Mouse (Mus musculus) limb, embryonic 15.5 days (tissue): ENCODE data around the gene 4930595D18Rik. TPM values are rescaled to one million over a fixed set of nuclear protein-coding genes. Genes with fewer than 3 reads are reported as not detected.
A peak's percentile ranks its signal among the peaks of the same experiment; 100 is the strongest.

Source experiments
- ATAC-seq: fragments of 200-750 bp; cut with Nextera tagmentation; 2 replicates; pipeline ENCODE4 v1.8.0; 2017; ENCODE audit warnings: low read depth, moderate TSS enrichment; ENCODE audit not compliant: insufficient number of reproducible peaks, low FRiP score, low TSS enrichment
- H3K27ac ChIP-seq: fragments of 300-500 bp; sonication (generic); 2 replicates; pipeline ENCODE4 v1.5.1; 2015; ENCODE audit warnings: moderate library complexity, mild to moderate bottlenecking, inconsistent platforms
- H3K27me3 ChIP-seq: fragments of 300-500 bp; sonication (generic); 2 replicates; pipeline ENCODE4 v1.6.1; 2015; ENCODE audit warnings: inconsistent platforms
- H3K36me3 ChIP-seq: fragments of 300-500 bp; sonication (generic); 2 replicates; pipeline ENCODE4 v1.6.1; 2015; ENCODE audit warnings: inconsistent platforms
- H3K4me1 ChIP-seq: fragments of 300-500 bp; sonication (generic); 2 replicates; pipeline ENCODE4 v1.6.1; 2015; ENCODE audit warnings: inconsistent platforms
- H3K4me2 ChIP-seq: fragments of 300-500 bp; sonication (generic); 2 replicates; pipeline ENCODE4 v1.6.1; 2015; ENCODE audit warnings: mild to moderate bottlenecking, inconsistent platforms
- H3K4me3 ChIP-seq: fragments of 300-500 bp; sonication (generic); 2 replicates; pipeline ENCODE4 v1.5.1; 2015; ENCODE audit warnings: mild to moderate bottlenecking, inconsistent platforms
- H3K9ac ChIP-seq: fragments of 300-500 bp; sonication (generic); 2 replicates; pipeline ENCODE4 v1.6.1; 2015; ENCODE audit warnings: inconsistent platforms
- H3K9me3 ChIP-seq: fragments of 300-500 bp; sonication (generic); 2 replicates; pipeline ENCODE4 v1.6.1; 2016; ENCODE audit warnings: inconsistent platforms
- WGBS: fragments of 180-500 bp; shearing (Covaris S2); methylation state at CpG from one replicate; pipeline ENCODE4 v1.1.7; 2015; 5-methylcytosine and 5-hydroxymethylcytosine counted together
- polyA plus RNA-seq: library from polyadenylated mRNA; unstranded; fragments of >200 nt; fragmentation: Nextera tagmentation; extraction: Ambion mirVana; gene quantifications from 2 replicates; pipeline ENCODE4 v1.2.1, GENCODE M21; 2015

The 4930595D18Rik gene
- polyA plus RNA-seq, 1 experiment from 2014 or later: not detected

GRCm38 (mm10) chr12:111165146-111165812 lies 19.0 kb downstream of the 4930595D18Rik start:
- peak overlapping the region; percentile 69 for H3K4me2 ChIP-seq
- no peak for ATAC-seq
- H3K4me1 ChIP-seq: peaks cover 40% of the 10 kb centered on the region
- H3K9me3 ChIP-seq: no peaks in the 10 kb centered on the region
- 65% methylated on average over 10 of the region's 10 CpGs for WGBS
- H3K27ac ChIP-seq: peak overlapping the region; percentile 85
- H3K9ac ChIP-seq: no peak overlapping the region
- H3K4me3 ChIP-seq: peak overlapping the region; percentile 81
- no peaks in the 10 kb centered on the region for H3K36me3 ChIP-seq
- H3K27me3 ChIP-seq: no peaks in the 10 kb centered on the region

- Histone ChIP-seq H3K4me3 (peak overlapping the region; percentile 28), H3K27ac (peak overlapping the region; percentile 85), H3K27me3 (no peaks in the 10 kb centered on the region), H3K9me3 (no peaks in the 10 kb centered on the region), H3K9ac (no peak overlapping the region), H3K4me2 (peak overlapping the region; percentile 42), H3K36me3 (no peaks in the 10 kb centered on the region), H3K4me1 (peaks cover 43% of the 10 kb centered on the region)
- 5% methylated on average over 13 of the region's 13 CpGs for WGBS
- peak; percentile 79 for ATAC-seq
These were observed 20.0 kb downstream of the 4930595D18Rik start for GRCm38 (mm10) chr12:111164310-111164751.

DNA sequence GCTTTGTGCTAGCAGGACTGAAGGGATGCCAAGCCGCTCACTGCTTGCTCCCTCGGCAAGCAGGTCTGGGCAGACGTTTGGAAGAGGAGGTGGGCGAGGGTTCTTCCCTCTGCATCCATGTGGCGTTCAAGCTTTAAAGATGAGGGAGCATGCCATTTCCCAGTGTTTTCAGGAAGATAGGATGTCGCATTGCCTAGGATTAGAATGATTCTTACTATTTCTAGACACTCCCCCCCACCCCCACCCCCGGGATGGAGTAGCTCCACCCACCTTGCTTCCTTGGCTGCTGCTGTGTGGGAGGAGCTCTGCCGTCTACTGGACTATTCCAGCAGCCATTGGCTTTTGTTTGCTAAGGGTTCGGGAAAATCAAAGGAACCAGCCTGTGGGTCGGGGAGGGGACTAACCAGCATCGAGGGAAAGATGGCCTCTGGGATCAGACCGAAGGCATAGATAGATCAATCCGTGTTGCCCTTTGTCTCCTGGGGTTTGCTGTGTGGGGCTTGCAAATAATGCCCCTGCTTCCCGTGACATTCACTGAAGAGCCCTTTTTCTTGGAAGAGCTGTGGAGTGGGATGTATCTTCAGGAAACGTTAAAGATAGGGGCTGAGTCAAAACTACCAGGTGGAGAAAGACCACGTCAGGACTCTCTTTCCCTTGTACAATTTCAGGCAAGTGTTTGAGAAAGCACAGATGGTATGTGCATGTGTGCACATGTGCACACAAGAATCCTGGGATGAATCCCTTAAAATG lies 21.8 kb downstream of the 4930595D18Rik start:
- no peak overlapping the region for H3K9ac ChIP-seq
- ATAC-seq: no peak
- H3K4me3 ChIP-seq: peak overlapping the region; percentile 25
- H3K4me2 ChIP-seq: peak overlapping the region; percentile 45
- H3K36me3 ChIP-seq: no peaks in the 10 kb centered on the region
- H3K27ac ChIP-seq: no peak overlapping the region
- WGBS: 13% methylated on average over 16 of the region's 16 CpGs
- H3K9me3 ChIP-seq: no peaks in the 10 kb centered on the region
- no peaks in the 10 kb centered on the region for H3K27me3 ChIP-seq
- H3K4me1 ChIP-seq: peaks cover 35% of the 10 kb centered on the region

DNA sequence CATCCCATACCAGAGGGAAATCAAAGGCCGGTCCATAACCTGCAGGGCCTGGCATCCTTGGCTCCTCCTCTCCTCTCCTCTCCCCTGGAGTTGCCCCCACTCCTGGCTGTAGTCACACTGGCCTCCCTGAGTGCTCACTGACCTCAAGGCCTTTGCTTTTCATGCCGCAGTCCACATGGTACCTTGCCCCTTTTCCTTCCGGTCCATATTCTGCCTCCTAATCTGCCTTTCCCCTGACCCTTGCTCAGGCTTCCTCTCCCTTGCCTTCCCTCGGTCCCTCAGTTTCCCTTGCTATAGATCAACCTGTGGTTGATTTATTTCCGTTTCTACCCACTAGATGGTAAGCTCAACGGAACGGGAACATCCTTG lies 22.4 kb downstream of the 4930595D18Rik start:
- Histone ChIP-seq H3K4me3 (0 out of 2 replicates have a peak overlapping the region, but pooled peaks have one; percentile 25), H3K27me3 (no peaks in the 10 kb centered on the region), H3K36me3 (no peaks in the 10 kb centered on the region), H3K9me3 (no peaks in the 10 kb centered on the region), H3K27ac (no peak overlapping the region), H3K4me1 (peaks cover 34% of the 10 kb centered on the region), H3K9ac (0 out of 2 replicates have a peak overlapping the region, but pooled peaks have one; percentile 28), H3K4me2 (peak overlapping the region; percentile 45)
- ATAC-seq: no peak
- WGBS: 38% methylated on average over 7 of the region's 7 CpGs

- no peak overlapping the region for H3K4me3 ChIP-seq
- H3K27ac ChIP-seq: no peak overlapping the region
- 91% methylated on average over 10 of the region's 10 CpGs for WGBS
- peaks cover 33% of the 10 kb centered on the region for H3K4me1 ChIP-seq
- H3K36me3 ChIP-seq: no peaks in the 10 kb centered on the region
- no peaks in the 10 kb centered on the region for H3K27me3 ChIP-seq
- H3K9me3 ChIP-seq: no peaks in the 10 kb centered on the region
- H3K4me2 ChIP-seq: no peak overlapping the region
- H3K9ac ChIP-seq: no peak overlapping the region
- ATAC-seq: no peak
These were observed 23.4 kb downstream of the 4930595D18Rik start for GRCm38 (mm10) chr12:111160871-111161270.

GRCm38 (mm10) chr12:111159659-111160428 lies 24.4 kb downstream of the 4930595D18Rik start:
- H3K9me3 ChIP-seq: no peaks in the 10 kb centered on the region
- no peak for ATAC-seq
- no peak overlapping the region for H3K4me2 ChIP-seq
- no peaks in the 10 kb centered on the region for H3K36me3 ChIP-seq
- H3K4me1 ChIP-seq: peaks cover 26% of the 10 kb centered on the region
- no peak overlapping the region for H3K9ac ChIP-seq
- 43% methylated on average over 12 of the region's 12 CpGs for WGBS
- 0 out of 2 replicates have a peak overlapping the region, but pooled peaks have one; percentile 1 for H3K27ac ChIP-seq
- H3K4me3 ChIP-seq: no peak overlapping the region
- no peaks in the 10 kb centered on the region for H3K27me3 ChIP-seq

DNA sequence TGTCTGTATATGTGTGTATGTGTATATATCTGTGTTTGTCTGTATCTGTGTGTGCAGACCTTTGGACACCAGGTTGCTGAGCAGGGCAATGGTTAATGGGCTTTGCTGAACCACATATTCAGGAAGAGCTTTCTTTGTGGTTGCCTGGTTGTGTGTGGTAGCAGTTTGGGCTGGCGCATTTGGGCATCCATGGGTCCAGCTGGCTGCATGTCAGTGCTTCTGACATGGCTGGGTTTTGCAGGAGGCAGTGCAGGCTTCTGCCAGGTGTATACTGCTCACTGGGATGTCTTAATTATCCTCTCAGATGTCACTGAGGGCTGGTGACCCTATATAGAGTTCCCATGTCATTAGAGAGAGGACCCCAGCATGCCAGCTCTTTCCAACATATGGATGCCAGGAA lies 28.5 kb downstream of the 4930595D18Rik start:
- Histone ChIP-seq H3K4me2 (no peak overlapping the region), H3K27ac (no peak overlapping the region), H3K27me3 (no peaks in the 10 kb centered on the region), H3K36me3 (no peaks in the 10 kb centered on the region), H3K4me3 (no peak overlapping the region), H3K9ac (no peak overlapping the region), H3K4me1 (peaks cover 18% of the 10 kb centered on the region; the same call in 1 of the 2 replicates), H3K9me3 (no peaks in the 10 kb centered on the region)
- no peak for ATAC-seq
- WGBS: 72% methylated on average over 1 of the region's 1 CpGs

DNA sequence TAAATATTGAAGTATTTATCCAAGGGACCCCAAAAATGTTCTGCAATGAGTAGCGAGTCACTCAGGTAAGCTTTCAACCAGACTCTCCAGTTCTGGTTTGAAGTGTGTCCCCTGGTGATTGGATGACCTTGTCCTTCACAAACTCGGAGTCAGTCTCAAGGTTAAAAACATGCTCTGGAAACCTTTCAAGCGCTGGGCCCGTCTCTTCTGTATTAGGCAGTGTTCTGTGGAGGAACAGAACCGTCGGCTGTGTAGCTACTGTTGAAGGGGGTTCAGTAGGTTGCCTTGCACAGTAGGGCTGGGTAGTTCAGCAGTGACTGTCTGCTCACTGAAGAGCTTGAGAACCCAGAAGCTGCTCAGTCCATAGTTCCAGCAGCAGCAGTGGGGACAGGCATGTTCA lies 29.6 kb downstream of the 4930595D18Rik start:
- no peak overlapping the region for H3K27ac ChIP-seq
- H3K4me2 ChIP-seq: no peak overlapping the region
- no peak overlapping the region for H3K4me3 ChIP-seq
- H3K9me3 ChIP-seq: no peaks in the 10 kb centered on the region
- peaks cover 18% of the 10 kb centered on the region; the same call in 1 of the 2 replicates for H3K4me1 ChIP-seq
- no peaks in the 10 kb centered on the region for H3K27me3 ChIP-seq
- no peaks in the 10 kb centered on the region for H3K36me3 ChIP-seq
- H3K9ac ChIP-seq: no peak overlapping the region
- WGBS: 81% methylated on average over 6 of the region's 6 CpGs
- no peak for ATAC-seq

GRCm38 (mm10) chr12:111153946-111154345 lies 30.3 kb downstream of the 4930595D18Rik start:
- no peaks in the 10 kb centered on the region for H3K27me3 ChIP-seq
- no peak overlapping the region for H3K9ac ChIP-seq
- WGBS: 25% methylated on average over 5 of the region's 5 CpGs
- H3K4me1 ChIP-seq: peaks cover 18% of the 10 kb centered on the region; the same call in 1 of the 2 replicates
- no peaks in the 10 kb centered on the region for H3K9me3 ChIP-seq
- no peak overlapping the region for H3K4me2 ChIP-seq
- no peaks in the 10 kb centered on the region for H3K36me3 ChIP-seq
- no peak for ATAC-seq
- H3K4me3 ChIP-seq: no peak overlapping the region
- H3K27ac ChIP-seq: no peak overlapping the region

DNA sequence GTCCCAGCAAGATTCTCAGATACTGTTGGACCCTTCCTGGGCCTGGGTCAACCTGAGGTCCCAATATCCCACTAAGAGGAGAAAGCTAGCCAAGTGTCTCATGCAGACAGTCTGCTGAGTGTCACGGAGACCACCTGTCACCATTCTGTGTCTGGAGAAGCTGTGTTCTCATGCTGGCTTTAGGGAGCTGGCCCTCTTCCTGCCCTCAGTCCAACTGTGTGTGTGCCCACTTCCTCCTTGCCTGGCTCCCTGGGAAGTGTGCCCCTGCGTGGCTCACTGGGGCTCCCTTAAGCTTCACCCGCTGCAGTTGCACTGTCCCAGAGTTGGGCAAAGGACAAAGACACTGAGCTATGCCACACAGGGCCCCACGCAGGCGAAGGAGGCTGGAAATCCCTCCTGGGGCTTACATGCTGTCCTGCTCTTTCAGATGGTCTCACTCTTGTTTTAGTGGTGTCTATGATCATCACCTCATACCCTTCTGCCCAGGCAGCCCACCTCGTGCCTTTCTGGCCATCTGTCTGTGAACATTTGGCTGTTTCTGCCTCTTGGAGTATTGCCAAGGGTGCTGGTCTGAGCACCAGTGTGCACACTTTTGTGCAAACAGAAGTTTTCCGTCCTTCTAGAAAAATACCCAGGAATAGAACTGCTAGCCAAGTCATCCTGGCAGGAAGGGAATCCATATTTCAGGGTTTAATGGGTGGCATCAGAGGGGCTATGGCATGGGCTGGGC lies 31.1 kb downstream of the 4930595D18Rik start:
- 51% methylated on average over 7 of the region's 7 CpGs for WGBS
- H3K4me1 ChIP-seq: peaks cover 18% of the 10 kb centered on the region; the same call in 1 of the 2 replicates
- no peak overlapping the region for H3K4me2 ChIP-seq
- no peaks in the 10 kb centered on the region for H3K9me3 ChIP-seq
- H3K27me3 ChIP-seq: no peaks in the 10 kb centered on the region
- no peaks in the 10 kb centered on the region for H3K36me3 ChIP-seq
- no peak for ATAC-seq
- no peak overlapping the region for H3K4me3 ChIP-seq
- H3K27ac ChIP-seq: no peak overlapping the region
- no peak overlapping the region for H3K9ac ChIP-seq

DNA sequence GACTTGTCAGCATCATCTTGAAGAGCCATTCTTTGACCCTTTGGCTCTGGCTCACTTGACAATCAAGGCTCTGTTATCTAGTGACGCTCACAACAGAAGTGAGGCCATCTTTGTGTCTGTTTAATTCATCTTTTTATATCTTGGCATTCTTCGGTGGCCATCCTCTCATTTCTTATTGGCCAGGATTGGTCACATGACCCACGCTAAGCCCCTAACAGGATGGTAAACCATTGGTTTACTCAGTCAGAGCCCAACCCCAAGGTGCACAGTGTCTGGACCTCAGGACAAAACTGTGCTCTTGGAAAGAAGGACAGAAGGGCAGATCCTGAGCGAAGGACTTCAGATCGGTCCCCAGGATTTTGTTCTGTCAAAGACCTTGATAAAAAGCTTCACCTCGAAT lies 31.7 kb downstream of the 4930595D18Rik start:
- H3K4me2 ChIP-seq: no peak overlapping the region
- H3K27ac ChIP-seq: no peak overlapping the region
- 85% methylated on average over 6 of the region's 6 CpGs for WGBS
- no peaks in the 10 kb centered on the region for H3K9me3 ChIP-seq
- no peak overlapping the region for H3K4me3 ChIP-seq
- no peaks in the 10 kb centered on the region for H3K27me3 ChIP-seq
- no peak for ATAC-seq
- no peak overlapping the region for H3K9ac ChIP-seq
- peaks cover 18% of the 10 kb centered on the region; the same call in 1 of the 2 replicates for H3K4me1 ChIP-seq
- H3K36me3 ChIP-seq: no peaks in the 10 kb centered on the region
